Mouse (Mus musculus) cortical plate, adult 2 months (tissue): ENCODE measurements around the gene Prpf4.

Experiments
- CTCF ChIP-seq: fragments of 200-500 bp; IDR thresholded peaks from 2 replicates; pipeline ENCODE4 v1.5.1; 2011; ENCODE audit warnings: mild to moderate bottlenecking, control low read depth, low read length; ENCODE audit not compliant: insufficient read depth; ENCODE audit errors: extremely low read depth
- POLR2A ChIP-seq: fragments of 200-500 bp; IDR thresholded peaks from 2 replicates; pipeline ENCODE4 v1.6.1; 2011; ENCODE audit warnings: mild to moderate bottlenecking, low read length, control low read depth; ENCODE audit not compliant: insufficient read depth; ENCODE audit errors: extremely low read depth

GRCm38 (mm10) chr4:62374342-62374741 is 34.3 kb upstream of the Prpf4 start:
- TF ChIP-seq CTCF (no peak), POLR2A (no peak)
